Mouse (Mus musculus) thymus, postnatal 10 days (tissue): ENCODE measurements around the gene Hcfc1r1.

Experiments used
- DNase-seq, 2 experiments: peaks; one replicate each; pipeline ENCODE4 v3.0.0; 2021; ENCODE audit warnings: low spot score in 2 of 2

Hcfc1r1 gene

DNA sequence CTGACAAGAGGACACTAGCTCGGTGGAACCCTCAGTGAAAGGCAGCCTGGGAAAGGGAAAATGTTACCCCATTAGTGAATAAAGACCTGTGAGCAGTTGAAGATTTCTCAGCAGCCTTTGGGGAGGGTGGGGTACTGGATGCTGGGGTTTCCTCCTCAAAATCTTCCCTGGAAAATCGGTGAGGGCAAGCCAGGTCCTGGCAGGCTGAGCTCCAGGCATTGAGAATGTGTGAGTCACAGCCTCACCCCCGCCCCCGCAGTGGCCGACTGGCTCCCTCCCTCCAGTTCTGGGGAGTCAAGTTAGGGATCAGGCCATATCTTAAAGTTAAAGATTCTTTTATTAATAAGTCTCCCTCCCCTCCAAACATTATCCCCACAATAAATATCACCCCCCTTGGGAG, 1.7 kb downstream of the Hcfc1r1 start:
- DNase-seq = no peak

DNA sequence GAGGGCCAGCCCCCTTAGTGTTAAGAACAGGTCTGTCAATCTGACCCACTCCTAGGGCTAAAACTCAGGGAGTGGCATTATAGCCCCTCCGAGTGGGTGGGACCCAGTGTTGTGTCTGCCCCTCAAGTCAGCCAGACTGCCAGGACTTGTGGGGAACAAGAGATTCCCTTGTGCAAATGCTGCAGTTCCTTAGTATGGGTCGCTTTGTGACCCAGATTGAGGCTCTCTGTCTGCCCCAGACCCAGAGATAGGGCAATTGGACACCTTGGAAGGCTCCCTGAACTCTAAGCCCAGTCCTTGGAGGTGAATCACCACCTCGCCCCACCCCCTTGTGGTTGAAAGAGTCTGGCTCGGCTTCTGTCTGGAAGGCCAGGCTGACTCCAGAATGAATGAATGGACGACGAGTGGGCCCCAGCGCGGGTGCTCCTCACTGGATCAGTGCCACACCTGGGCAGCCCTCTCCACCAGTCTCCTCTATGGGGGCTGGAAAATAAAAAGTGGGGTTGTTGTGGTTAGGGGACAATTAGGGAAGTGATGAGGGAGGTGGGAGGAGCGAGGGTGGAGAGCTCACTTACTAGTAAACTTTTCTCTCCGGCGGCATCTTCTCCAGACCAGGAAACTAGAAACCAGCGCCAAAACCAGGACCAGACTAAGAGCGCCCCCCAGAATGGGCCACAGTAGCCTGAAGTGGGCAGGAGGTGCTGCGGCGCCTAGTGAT, 2.3 kb downstream of the Hcfc1r1 start:
- no peak for DNase-seq

GRCm38 (mm10) chr17:23676473-23677031, 3.2 kb downstream of the Hcfc1r1 start:
- DNase-seq = no peak

DNA sequence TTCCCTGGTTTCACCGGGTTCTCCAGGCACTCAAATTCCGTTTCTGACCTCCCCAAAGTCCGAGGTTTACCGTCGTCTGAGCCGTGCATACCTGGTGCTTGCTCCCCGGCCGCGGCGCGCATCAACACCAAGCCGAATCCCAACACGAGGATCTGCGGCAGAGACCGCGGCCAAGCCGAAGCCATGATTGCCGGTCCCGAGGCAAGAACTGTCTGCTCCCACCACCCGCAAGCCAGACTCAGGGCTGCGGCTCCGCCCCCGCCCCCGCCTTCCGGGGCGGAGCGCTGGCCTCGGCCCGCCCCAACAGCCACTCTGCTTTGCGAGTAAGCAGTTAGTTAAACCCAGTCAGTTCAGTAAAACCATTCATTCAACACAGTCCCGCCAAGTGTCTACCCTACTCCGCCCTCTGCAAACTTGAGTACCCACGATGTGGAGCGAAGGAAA, 3.9 kb downstream of the Hcfc1r1 start, which contains the start of gene Tnfrsf12a:
Gene Tnfrsf12a (minus strand): TSS at position 233 of the 444 bp plus-strand sequence.
- DNase-seq = peak; percentile 78 to 81

DNA sequence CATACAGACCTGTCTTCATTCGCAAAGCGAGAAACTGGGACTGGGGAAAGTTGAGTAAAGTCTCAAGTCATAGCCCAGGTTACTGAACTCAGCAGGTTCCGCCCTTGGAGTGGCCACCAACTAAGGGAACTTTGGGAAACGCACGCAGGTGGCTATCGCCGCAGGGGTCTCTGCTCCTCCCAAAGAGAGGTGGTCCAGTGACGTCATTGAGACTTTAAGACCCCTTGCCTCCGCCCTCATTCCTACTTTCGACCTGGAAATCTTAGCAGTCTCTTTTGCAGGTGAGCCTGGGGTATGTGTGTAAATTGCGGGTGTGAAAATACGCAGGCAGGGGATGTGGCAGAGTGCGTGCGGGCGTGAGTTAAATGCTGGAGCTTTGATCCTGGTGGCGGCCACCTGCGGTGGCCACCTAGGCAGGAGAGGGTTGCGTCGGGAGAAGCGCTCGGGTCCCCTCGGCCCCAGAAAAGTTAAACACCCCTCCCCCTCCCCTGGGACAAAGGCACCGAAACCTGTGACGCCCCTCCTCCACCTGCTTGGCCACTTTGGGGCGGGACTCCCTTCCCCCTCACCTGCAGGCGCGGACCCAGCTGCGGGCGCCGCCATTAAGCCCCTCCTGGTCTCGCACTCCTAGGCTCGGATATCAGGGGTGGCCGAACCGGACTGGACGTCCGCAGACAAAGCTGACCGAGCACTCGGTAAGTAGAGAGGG, 5.9 kb downstream of the Hcfc1r1 start, which contains the start of gene Cldn6:
Gene Cldn6 (plus strand): TSS at position 123 of the 709 bp plus-strand sequence.
- no peak for DNase-seq

DNA sequence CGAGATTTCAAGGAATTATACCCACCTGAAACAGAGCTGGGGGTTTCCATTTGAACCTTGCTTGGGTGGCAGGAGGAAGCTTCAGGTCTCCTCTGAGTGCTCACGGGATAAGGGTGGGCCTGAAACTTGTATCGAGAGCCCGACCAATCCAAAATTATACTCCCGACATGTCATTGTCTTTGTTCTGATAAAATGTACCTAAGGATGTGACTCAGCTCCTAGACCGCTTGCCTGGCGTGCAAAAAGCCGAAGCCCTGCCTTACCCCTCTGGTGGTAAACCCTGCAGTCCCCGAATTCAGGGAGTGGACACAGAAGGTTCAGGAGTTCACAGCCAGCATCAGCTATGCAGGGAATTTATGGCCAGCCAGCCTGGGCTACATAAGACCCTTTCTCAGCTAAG, 6.9 kb downstream of the Hcfc1r1 start:
- DNase-seq = no peak

DNA sequence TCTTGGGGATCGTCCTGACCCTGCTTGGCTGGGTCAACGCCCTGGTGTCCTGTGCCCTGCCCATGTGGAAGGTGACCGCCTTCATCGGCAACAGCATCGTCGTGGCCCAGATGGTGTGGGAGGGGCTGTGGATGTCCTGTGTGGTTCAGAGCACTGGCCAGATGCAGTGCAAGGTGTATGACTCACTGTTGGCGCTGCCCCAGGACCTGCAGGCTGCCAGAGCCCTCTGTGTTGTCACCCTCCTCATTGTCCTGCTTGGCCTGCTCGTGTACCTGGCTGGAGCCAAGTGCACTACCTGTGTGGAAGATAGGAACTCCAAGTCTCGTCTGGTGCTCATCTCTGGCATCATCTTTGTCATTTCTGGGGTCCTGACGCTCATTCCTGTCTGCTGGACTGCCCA, 7.7 kb downstream of the Hcfc1r1 start:
- DNase-seq = no peak

GRCm38 (mm10) chr17:23682092-23682491, 8.7 kb downstream of the Hcfc1r1 start:
- DNase-seq = no peak

GRCm38 (mm10) chr17:23682530-23682929, 9.1 kb downstream of the Hcfc1r1 start:
- no peak for DNase-seq

DNA sequence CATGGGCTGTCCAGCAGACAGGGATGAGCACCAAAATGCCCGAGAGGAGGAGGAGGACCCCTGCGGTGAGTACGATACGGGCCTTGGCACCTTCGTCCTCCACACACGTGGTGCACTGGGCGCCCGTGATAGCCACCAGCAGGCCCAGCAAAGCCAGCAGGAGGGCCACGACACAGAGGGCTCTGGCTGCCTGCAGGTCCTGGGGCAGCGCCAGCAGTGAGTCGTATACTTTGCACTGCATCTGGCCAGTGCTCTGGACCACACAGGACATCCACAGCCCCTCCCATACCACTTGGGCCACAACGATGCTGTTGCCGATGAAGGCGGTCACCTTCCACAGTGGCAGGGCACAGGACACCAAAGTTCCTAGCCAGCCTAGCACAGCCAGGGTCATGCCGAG, 9.8 kb downstream of the Hcfc1r1 start:
- no peak for DNase-seq

DNA sequence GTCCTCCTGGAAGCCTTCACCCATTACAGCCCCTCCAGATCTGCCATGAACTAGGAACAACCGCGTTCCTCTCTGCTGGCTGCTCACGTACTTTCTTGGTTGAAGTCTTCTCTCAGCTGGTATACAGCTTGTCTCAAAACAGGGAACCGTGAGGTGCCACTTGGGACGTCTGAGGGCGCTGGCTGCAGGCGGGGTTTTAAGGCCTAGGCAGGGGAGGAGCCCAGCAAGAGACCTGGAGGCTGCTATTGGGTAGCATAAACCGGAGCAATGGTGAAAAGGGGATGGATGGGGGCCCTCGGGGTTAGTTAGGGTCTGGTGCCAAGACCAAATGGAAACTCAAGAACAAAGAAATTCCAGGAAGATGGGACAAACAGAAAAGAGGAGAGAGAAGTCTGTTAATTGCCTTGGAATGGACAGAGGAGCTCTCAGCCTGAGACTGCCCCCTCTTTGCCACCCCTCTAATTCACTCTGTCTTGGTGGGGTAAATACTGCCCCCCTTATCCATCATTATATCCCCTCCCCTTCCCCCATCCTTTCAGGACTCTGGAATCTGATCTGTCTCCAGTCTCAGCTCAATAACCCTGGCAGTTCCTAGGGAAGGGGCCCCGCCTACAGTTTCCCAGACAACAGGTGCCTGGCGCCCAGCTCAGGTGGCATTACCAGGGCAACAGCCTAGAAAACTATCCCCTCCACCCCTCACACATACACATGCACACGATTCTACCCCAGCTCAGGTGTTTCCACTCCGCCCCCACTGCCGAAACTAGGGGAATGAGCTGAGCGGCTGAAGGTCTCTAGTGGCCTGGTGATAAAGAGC, 10.7 kb downstream of the Hcfc1r1 start, which contains the start of gene Cldn9:
Gene Cldn9 (minus strand): TSS at position 171 of the 817 bp plus-strand sequence.
- no peak for DNase-seq

DNA sequence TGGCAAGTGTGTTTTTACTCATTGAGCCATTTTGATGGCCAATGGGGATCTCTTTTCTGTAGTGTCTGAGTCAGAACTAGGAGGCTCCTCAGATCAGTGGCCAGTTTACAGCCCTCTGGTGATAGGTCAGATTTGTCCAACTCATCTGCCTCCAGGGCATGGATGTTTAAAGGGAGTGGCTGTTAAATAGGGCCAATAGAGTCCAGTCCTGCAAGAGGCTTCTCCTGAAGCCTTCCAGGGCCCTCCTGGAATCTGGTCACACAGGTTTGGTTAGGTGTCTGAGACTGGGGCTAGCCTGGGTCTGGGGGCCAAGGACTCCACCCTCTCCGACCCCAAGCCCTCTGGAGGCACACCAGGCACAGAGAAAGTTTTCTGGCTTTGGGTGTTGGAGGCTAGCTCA, 21.1 kb downstream of the Hcfc1r1 start:
- no peak for DNase-seq

- no peak for DNase-seq
These were observed 22.4 kb downstream of the Hcfc1r1 start for GRCm38 (mm10) chr17:23695801-23696200.

GRCm38 (mm10) chr17:23699131-23700077, 26.0 kb downstream of the Hcfc1r1 start:
- no peak for DNase-seq

- DNase-seq = peak; percentile 64 to 78
These were observed 26.7 kb downstream of the Hcfc1r1 start for GRCm38 (mm10) chr17:23700079-23700478.

- no peak for DNase-seq
These were observed 29.9 kb downstream of the Hcfc1r1 start for GRCm38 (mm10) chr17:23703301-23703700.

GRCm38 (mm10) chr17:23704741-23705140, 31.3 kb downstream of the Hcfc1r1 start:
- DNase-seq = no peak

DNA sequence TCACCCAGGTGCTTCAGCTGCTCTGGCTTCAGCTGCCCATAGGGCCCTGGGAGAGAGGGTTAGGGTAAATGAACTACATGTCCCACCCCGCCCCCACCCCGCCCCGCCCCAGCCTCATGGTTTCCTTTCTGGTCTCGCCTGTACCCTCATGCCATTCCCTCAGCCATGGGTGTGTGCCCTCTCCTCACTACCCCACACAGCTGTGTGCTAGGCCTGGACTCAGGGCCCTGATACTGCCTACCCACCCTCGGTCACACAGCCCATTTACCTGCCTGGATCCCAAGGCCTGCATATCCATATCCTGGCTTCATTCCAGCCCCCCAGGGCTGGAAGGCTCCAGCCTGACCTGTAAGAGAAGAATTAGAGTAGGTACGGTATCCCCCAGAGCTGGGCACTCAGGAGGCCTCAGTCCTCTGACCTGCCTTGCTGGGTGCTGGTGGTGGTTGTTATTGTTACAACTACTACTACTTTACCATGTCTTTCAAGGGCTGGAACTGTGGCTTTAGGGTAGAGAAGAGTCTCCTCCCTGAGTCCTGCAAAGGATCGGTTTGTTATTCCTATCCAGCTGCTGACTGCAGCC, 32.2 kb downstream of the Hcfc1r1 start:
- DNase-seq = no peak

- DNase-seq = peak; percentile 20 to 73
These were observed 32.8 kb downstream of the Hcfc1r1 start for GRCm38 (mm10) chr17:23706212-23706611.

DNA sequence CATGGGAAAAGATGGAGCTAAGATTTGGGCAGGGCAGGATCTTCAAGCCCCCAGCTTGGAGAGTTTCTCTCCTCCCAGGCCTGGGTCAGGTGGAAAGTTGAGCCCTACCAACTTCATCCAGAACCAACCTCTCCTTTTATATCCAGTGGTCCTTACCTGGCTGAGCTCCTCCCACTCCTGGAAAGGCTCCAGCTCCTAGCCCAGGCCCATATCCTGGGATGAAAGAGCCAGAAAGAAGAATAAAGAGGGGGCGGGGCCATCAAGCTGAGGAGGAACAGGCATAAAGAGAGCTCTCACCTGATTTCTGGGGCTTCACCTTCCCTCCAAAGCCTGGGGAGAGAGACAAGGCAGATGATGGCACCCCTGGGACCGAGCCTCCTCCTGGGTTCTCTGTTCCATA, 43.6 kb downstream of the Hcfc1r1 start:
- no peak for DNase-seq
